Mouse (Mus musculus) B cell, adult 62 days (primary cell): Measurements from ENCODE around the gene Zfp987. TPM values are rescaled to one million over a fixed set of nuclear protein-coding genes. Genes with fewer than 3 reads are reported as not detected.

Experiments
- total RNA-seq: library from RNA; stranded (reverse); gene quantifications from 4 replicates; pipeline ENCODE4 v1.2.4, GENCODE M21; 2023

The Zfp987 gene
- 0.75 to 2.0 TPM (median 1.1 TPM) in 4 replicates for total RNA-seq

GRCm38 (mm10) chr4:146096998-146097397, at the start of gene Zfp987:
TSS of gene Zfp987 (plus strand) at chr4:146097298.

DNA sequence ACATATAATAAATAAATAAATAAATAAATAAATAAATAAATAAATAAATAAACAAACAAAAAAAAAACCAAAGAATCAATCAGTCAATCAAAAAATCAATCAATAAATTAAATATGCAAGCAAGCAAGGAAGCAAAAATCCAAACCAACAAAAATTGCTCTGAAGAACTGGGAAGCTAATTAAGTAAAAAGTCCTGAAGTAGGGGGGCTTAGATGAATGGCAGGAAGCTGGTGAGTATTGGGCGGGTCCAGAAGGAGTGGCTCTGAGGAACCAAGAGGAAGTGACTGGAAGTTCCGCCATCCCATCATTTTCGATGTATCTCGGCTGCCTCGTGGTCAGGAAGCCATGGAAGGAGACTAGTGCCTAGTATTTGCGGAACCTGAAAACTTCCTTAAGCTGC, 59.4 kb downstream of the Zfp987 start, which contains the start of gene Zfp600:
Zfp600 (plus strand) TSS at position 301 of the 400 bp plus-strand sequence.

Other genes with a start within 250 kb of the Zfp987 start
- not detected in 4 replicates for gene Zfp986, start 228.5 kb upstream of the Zfp987 start, total RNA-seq
- not detected in 4 replicates for gene Zfp600, start 59.5 kb downstream of the Zfp987 start, total RNA-seq